Mouse (Mus musculus) spleen, adult 2 months (tissue): ENCODE measurements around the gene Dnajc7. TPM values are rescaled to one million over a fixed set of nuclear protein-coding genes. Genes with fewer than 3 reads are reported as not detected.

Experiments
- DNase-seq, 2 experiments: peaks; one replicate each; pipeline versions ENCODE4 v3.0.0 to v3.0.0-alpha.2; 2012 to 2021; ENCODE audit warnings: low spot score in 2 of 2, low read depth in 1 of 2
- H3K27ac ChIP-seq: fragments of 200-500 bp; 2 replicates; pipeline ENCODE4 v1.5.1; 2012; ENCODE audit warnings: low read length, inconsistent platforms; ENCODE audit not compliant: insufficient read depth
- H3K27me3 ChIP-seq: fragments of 200-500 bp; 2 replicates; pipeline ENCODE4 v1.6.1; 2012; ENCODE audit warnings: mild to moderate bottlenecking, moderate library complexity, low read length, inconsistent platforms; ENCODE audit not compliant: control insufficient read depth, insufficient read depth
- H3K36me3 ChIP-seq: fragments of 200-500 bp; 2 replicates; pipeline ENCODE4 v1.6.1; 2012; ENCODE audit warnings: mild to moderate bottlenecking, low read length, inconsistent platforms; ENCODE audit not compliant: control insufficient read depth, insufficient read depth
- H3K4me1 ChIP-seq: fragments of 200-500 bp; 2 replicates; pipeline ENCODE4 v1.6.1; 2011; ENCODE audit warnings: inconsistent platforms; ENCODE audit not compliant: control insufficient read depth, insufficient read depth, insufficient read length
- H3K4me3 ChIP-seq: fragments of 200-500 bp; 2 replicates; pipeline ENCODE4 v1.5.1; 2011; ENCODE audit warnings: mild to moderate bottlenecking, inconsistent platforms; ENCODE audit not compliant: insufficient read depth, insufficient read length; ENCODE audit errors: extremely low read depth
- CTCF ChIP-seq: fragments of 200-500 bp; IDR thresholded peaks from 2 replicates; pipeline ENCODE4 v1.5.1; 2011; ENCODE audit warnings: mild to moderate bottlenecking, inconsistent platforms; ENCODE audit not compliant: insufficient read depth, insufficient read length, insufficient replicate concordance; ENCODE audit errors: extremely low read depth
- POLR2A ChIP-seq: fragments of 200-500 bp; IDR thresholded peaks from 2 replicates; pipeline ENCODE4 v1.6.1; 2011; ENCODE audit warnings: low read depth, low read length, inconsistent platforms
- WGBS: fragments of 180-500 bp; shearing (Covaris S2); methylation state at CpG from one replicate; pipeline ENCODE4 v1.1.7; 2018; 5-methylcytosine and 5-hydroxymethylcytosine counted together
- polyA plus RNA-seq: library from polyadenylated mRNA; depleted of rRNA; stranded (reverse); fragments of >200 nt; gene quantifications from 2 replicates; pipeline ENCODE4 v1.2.3, GENCODE M21; 2012

The Dnajc7 gene
- polyA plus RNA-seq, 1 experiment = 53.7 TPM

DNA sequence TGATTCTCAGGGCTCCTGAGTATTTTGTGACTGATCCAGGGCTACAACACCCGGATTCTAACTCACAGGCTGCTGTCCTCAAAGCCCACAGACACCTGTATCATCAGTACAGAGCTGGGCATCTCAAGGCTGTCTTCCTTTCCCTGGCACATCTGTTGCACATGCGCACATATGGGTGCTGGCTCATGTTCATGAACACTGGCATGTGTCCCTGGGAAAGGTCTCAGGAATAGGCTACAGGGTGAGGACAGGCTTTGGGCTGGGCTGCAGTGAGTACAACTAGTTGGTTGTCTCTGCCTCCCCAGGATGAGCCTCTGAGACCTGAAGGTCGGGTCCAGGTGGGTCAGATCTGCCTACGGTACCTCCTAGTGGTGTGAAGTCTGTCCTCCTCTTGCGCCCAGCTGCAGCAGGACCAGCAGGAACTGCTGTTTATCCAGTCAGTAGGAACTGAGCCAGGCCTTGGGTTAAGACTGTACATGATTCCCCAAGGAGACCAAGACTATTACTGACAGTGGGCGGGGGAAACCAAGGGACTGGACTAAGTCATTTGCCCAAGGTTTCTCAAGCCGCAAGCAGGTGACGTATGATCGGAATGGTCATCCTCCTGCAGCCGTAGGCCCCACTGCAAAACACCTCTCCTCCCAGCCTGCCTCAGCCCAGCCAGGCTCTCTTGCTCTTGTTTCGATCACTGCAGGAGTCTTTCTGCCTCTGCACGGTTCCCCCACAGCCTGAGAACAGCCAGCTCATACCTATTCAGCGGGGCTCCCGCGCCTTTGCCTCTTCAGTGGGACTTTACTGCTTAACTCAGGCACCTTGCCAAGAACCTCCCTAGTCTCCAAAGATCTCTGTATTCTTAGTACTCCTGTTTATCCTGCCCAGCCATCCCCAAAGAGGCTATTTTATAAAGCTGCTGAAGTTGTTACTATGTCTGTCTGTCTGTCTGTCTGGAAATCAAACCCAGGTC is 23.9 kb upstream of the Dnajc7 start:
- DNase-seq = no peak
- peaks cover 7% of the 10 kb centered on the region for H3K4me1 ChIP-seq
- peaks cover 6% of the 10 kb centered on the region for H3K27me3 ChIP-seq
- 83% methylated on average over 15 of the region's 15 CpGs for WGBS
- no peaks in the 10 kb centered on the region for H3K36me3 ChIP-seq
- no peak for TF ChIP-seq POLR2A
- TF ChIP-seq CTCF = no peak
- H3K4me3 ChIP-seq = no peak overlapping the region
- no peak overlapping the region for H3K27ac ChIP-seq

DNA sequence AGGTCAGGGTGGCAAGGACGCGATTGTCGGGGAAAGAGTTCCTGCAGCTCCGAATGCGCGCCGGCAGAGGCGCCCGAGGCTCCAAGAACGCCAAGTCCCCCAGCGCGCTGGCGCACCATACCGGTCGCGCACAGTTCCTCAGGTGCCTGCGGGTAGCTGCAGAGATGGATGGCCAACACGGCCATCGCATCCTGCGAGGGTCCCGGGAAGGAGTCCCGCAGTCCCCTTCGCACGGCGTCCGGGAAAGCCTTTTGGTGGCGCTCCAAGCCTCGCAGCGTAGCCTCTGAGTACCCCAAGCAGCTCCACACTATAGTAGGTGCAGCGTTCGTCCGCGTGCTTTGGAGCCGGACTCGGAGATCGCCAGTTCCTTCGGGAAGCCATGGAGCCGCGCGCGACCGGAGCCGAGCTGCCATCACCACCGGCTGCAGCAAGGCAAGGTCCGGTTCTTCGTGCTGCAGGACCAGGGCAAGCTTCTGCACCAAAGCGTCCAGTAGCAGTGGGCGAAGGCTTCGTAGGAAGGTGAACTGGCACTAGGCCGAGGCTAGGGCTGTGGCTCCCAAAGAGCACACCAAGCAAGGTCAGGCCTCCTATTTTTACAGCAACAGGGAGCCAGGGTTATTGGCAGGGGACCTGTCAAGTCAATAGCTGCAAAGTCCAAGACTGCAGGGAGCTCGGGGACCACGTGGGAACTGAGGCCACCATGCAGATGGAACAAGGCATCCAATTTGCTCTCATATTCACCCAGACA is 20.4 kb upstream of the Dnajc7 start:
- Histone ChIP-seq H3K4me3 (no peak overlapping the region), H3K27ac (no peak overlapping the region), H3K4me1 (peaks cover 7% of the 10 kb centered on the region), H3K36me3 (no peaks in the 10 kb centered on the region), H3K27me3 (peaks cover 8% of the 10 kb centered on the region)
- no peak for DNase-seq
- TF ChIP-seq CTCF (0 out of 2 replicates have a peak, but pooled peaks have one; percentile 5), POLR2A (no peak)
- WGBS = 14% methylated on average over 52 of the region's 52 CpGs

DNA sequence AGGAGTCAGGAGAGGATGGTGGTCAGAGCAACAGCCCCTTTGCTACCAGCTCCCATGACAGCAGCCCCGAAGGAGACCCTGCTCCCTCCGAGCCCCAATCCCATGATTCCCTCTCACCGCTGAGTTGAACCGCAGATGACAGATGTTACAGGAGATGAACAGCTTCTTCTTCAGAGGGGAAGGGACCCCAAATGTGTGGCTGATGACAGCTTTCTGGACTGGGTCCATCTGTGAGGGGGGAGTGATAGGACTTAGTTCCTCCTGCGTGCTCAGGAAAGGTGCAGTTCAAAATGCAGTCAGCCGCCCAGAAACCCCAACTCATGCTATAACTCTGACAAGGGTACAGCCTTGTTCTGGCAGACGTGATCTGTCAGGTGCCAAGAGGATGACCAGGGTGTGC is 14.6 kb upstream of the Dnajc7 start:
- 34% methylated on average over 7 of the region's 7 CpGs for WGBS
- Histone ChIP-seq H3K27me3 (peaks cover 1% of the 10 kb centered on the region; the same call in 1 of the 2 replicates), H3K4me3 (no peak overlapping the region), H3K27ac (no peak overlapping the region), H3K4me1 (peaks cover 2% of the 10 kb centered on the region; the same call in 1 of the 2 replicates), H3K36me3 (no peaks in the 10 kb centered on the region)
- DNase-seq = no peak
- TF ChIP-seq CTCF = no peak
- no peak for TF ChIP-seq POLR2A

GRCm38 (mm10) chr11:100628862-100629352 is 8.9 kb upstream of the Dnajc7 start:
- no peak for TF ChIP-seq POLR2A
- TF ChIP-seq CTCF = no peak
- 33% methylated on average over 13 of the region's 13 CpGs for WGBS
- Histone ChIP-seq H3K4me1 (peaks cover 28% of the 10 kb centered on the region; the same call in 1 of the 2 replicates), H3K4me3 (no peak overlapping the region), H3K27me3 (no peaks in the 10 kb centered on the region), H3K27ac (no peak overlapping the region), H3K36me3 (peaks cover 8% of the 10 kb centered on the region)
- DNase-seq = no peak

- DNase-seq = no peak
- Histone ChIP-seq H3K4me1 (peaks cover 31% of the 10 kb centered on the region; the same call in 1 of the 2 replicates), H3K27ac (peak overlapping the region; percentile 83; the same call in 1 of the 2 replicates), H3K36me3 (peaks cover 8% of the 10 kb centered on the region), H3K27me3 (no peaks in the 10 kb centered on the region), H3K4me3 (no peak overlapping the region)
- 80% methylated on average over 5 of the region's 5 CpGs for WGBS
- TF ChIP-seq CTCF = no peak
- TF ChIP-seq POLR2A = no peak
These were observed 8.1 kb upstream of the Dnajc7 start for GRCm38 (mm10) chr11:100628056-100628455.

- Histone ChIP-seq H3K4me1 (peaks cover 31% of the 10 kb centered on the region; the same call in 1 of the 2 replicates), H3K27me3 (no peaks in the 10 kb centered on the region), H3K4me3 (0 out of 2 replicates have a peak overlapping the region, but pooled peaks have one; percentile 7), H3K27ac (peak overlapping the region; percentile 83), H3K36me3 (peaks cover 8% of the 10 kb centered on the region)
- 10% methylated on average over 9 of the region's 9 CpGs for WGBS
- DNase-seq = peak; percentile 69 to 85
- TF ChIP-seq POLR2A = no peak; the same call in 1 of the 2 replicates
- peak; percentile 79; the same call in 1 of the 2 replicates for TF ChIP-seq CTCF
These were observed 6.8 kb upstream of the Dnajc7 start for GRCm38 (mm10) chr11:100626701-100627195.
